Mouse (Mus musculus) heart, postnatal 0 days (tissue): ENCODE measurements around the gene Klf12. TPM values are rescaled to one million over a fixed set of nuclear protein-coding genes. Genes with fewer than 3 reads are reported as not detected.

Experiments
- ATAC-seq: fragments of 200-750 bp; cut with Nextera tagmentation; 2 replicates; pipeline ENCODE4 v1.8.0; 2017; ENCODE audit warnings: low read depth, moderate number of reproducible peaks, moderate library complexity; ENCODE audit not compliant: insufficient read depth
- DNase-seq: peaks from one replicate; pipeline ENCODE4 v3.0.0-alpha.2; 2016; ENCODE audit warnings: low spot score
- H3K27ac ChIP-seq: fragments of 300-500 bp; sonication (generic); 2 replicates; pipeline ENCODE4 v1.5.1; 2014; ENCODE audit warnings: low read depth, mild to moderate bottlenecking
- H3K27me3 ChIP-seq: fragments of 300-500 bp; sonication (generic); 2 replicates; pipeline ENCODE4 v1.6.1; 2014; ENCODE audit warnings: low read length, mixed read lengths; ENCODE audit not compliant: control insufficient read depth, insufficient read depth
- H3K36me3 ChIP-seq: fragments of 300-500 bp; sonication (generic); replicated peaks from 2 replicates; pipeline ENCODE4 v1.6.1; 2014; ENCODE audit warnings: low read length, mixed read lengths; ENCODE audit not compliant: control insufficient read depth, insufficient read depth
- H3K4me1 ChIP-seq: fragments of 300-500 bp; sonication (generic); 2 replicates; pipeline ENCODE4 v1.6.1; 2014; ENCODE audit warnings: antibody characterized with exemption; ENCODE audit not compliant: control insufficient read depth, insufficient read depth
- H3K4me2 ChIP-seq: fragments of 300-500 bp; sonication (generic); 2 replicates; pipeline ENCODE4 v1.6.1; 2014; ENCODE audit warnings: low read depth, mild to moderate bottlenecking, low read length, moderate library complexity
- H3K4me3 ChIP-seq: fragments of 300-500 bp; sonication (generic); 2 replicates; pipeline ENCODE4 v1.5.1; 2014; ENCODE audit warnings: low read depth, low read length
- H3K9ac ChIP-seq: fragments of 300-500 bp; sonication (generic); replicated peaks from 2 replicates; pipeline ENCODE4 v1.6.1; 2014; ENCODE audit warnings: low read depth, low read length, mixed read lengths
- H3K9me3 ChIP-seq: fragments of 300-500 bp; sonication (generic); replicated peaks from 2 replicates; pipeline ENCODE4 v1.6.1; 2016; ENCODE audit warnings: low read length; ENCODE audit not compliant: control insufficient read depth
- CTCF ChIP-seq: IDR thresholded peaks from 2 replicates; pipeline ENCODE4 v1.5.1; 2016; ENCODE audit warnings: antibody characterized with exemption, control low read depth, low read depth
- EP300 ChIP-seq: IDR thresholded peaks from 2 replicates; pipeline ENCODE4 v1.6.1; 2016; ENCODE audit warnings: antibody characterized with exemption, low read depth
- WGBS: fragments of 180-500 bp; shearing (Covaris S2); extraction: QIAGEN DNeasy Blood & Tissue Kit; methylation state at CpG from one replicate; pipeline ENCODE4 v1.1.7; 2014; 5-methylcytosine and 5-hydroxymethylcytosine counted together
- polyA plus RNA-seq: library from polyadenylated mRNA; unstranded; fragments of >200 nt; fragmentation: Nextera tagmentation; extraction: Ambion mirVana; gene quantifications from 2 replicates; pipeline ENCODE4 v1.2.1, GENCODE M21; 2015
- total RNA-seq: library from RNA; depleted of rRNA; stranded (reverse); fragments of >200 nt; gene quantifications from 2 replicates; pipeline ENCODE4 v1.2.3, GENCODE M21; 2014; ENCODE audit warnings: low replicate concordance

Klf12 gene
- total and polyA plus RNA-seq, 2 experiments from 2014 or later = 4.1 to 26.3 TPM

GRCm38 (mm10) chr14:100069543-100070090 is 214.9 kb downstream of the Klf12 start:
- no peak overlapping the region for H3K27ac ChIP-seq
- no peaks in the 10 kb centered on the region for H3K27me3 ChIP-seq
- H3K9me3 ChIP-seq = no peaks in the 10 kb centered on the region
- no peaks in the 10 kb centered on the region for H3K36me3 ChIP-seq
- no peak overlapping the region for H3K4me2 ChIP-seq
- H3K4me1 ChIP-seq = no peaks in the 10 kb centered on the region
- no peak for ATAC-seq
- DNase-seq = no peak
- WGBS = 65% methylated on average over 2 of the region's 2 CpGs
- H3K9ac ChIP-seq = no peak overlapping the region
- no peak for TF ChIP-seq EP300
- TF ChIP-seq CTCF = no peak
- no peak overlapping the region for H3K4me3 ChIP-seq

GRCm38 (mm10) chr14:100068715-100069114 is 215.8 kb downstream of the Klf12 start:
- no peak overlapping the region for H3K27ac ChIP-seq
- H3K4me1 ChIP-seq = no peaks in the 10 kb centered on the region
- no peak overlapping the region for H3K4me2 ChIP-seq
- no peak overlapping the region for H3K9ac ChIP-seq
- DNase-seq (no peak), ATAC-seq (no peak)
- TF ChIP-seq EP300 (no peak), CTCF (no peak)
- H3K9me3 ChIP-seq = no peaks in the 10 kb centered on the region
- H3K36me3 ChIP-seq = no peaks in the 10 kb centered on the region
- no peak overlapping the region for H3K4me3 ChIP-seq
- H3K27me3 ChIP-seq = no peaks in the 10 kb centered on the region
- 66% methylated on average over 5 of the region's 5 CpGs for WGBS

- no peaks in the 10 kb centered on the region for H3K4me1 ChIP-seq
- no peak overlapping the region for H3K27ac ChIP-seq
- TF ChIP-seq EP300 (no peak), CTCF (no peak)
- no peak for ATAC-seq
- no peaks in the 10 kb centered on the region for H3K9me3 ChIP-seq
- H3K4me3 ChIP-seq = no peak overlapping the region
- no peak for DNase-seq
- H3K36me3 ChIP-seq = no peaks in the 10 kb centered on the region
- no peak overlapping the region for H3K4me2 ChIP-seq
- H3K27me3 ChIP-seq = no peaks in the 10 kb centered on the region
- no peak overlapping the region for H3K9ac ChIP-seq
- WGBS = 91% methylated on average over 1 of the region's 1 CpGs
Measured at GRCm38 (mm10) chr14:100062516-100062915, 222.0 kb downstream of the Klf12 start.

GRCm38 (mm10) chr14:100054150-100054549 is 230.3 kb downstream of the Klf12 start:
- 41% methylated on average over 2 of the region's 2 CpGs for WGBS
- H3K27me3 ChIP-seq = no peaks in the 10 kb centered on the region
- H3K36me3 ChIP-seq = no peaks in the 10 kb centered on the region
- H3K27ac ChIP-seq = no peak overlapping the region
- ATAC-seq (no peak), DNase-seq (no peak)
- H3K4me1 ChIP-seq = no peaks in the 10 kb centered on the region
- H3K4me2 ChIP-seq = no peak overlapping the region
- H3K9me3 ChIP-seq = no peaks in the 10 kb centered on the region
- H3K9ac ChIP-seq = no peak overlapping the region
- no peak overlapping the region for H3K4me3 ChIP-seq
- TF ChIP-seq EP300 (no peak), CTCF (no peak)

- Histone ChIP-seq H3K9me3 (no peaks in the 10 kb centered on the region), H3K4me1 (no peaks in the 10 kb centered on the region), H3K36me3 (no peaks in the 10 kb centered on the region), H3K9ac (no peak overlapping the region), H3K27me3 (no peaks in the 10 kb centered on the region), H3K27ac (no peak overlapping the region), H3K4me2 (no peak overlapping the region), H3K4me3 (no peak overlapping the region)
- DNase-seq (no peak), ATAC-seq (no peak)
- TF ChIP-seq EP300 (no peak), CTCF (no peak)
- 89% methylated on average over 4 of the region's 4 CpGs for WGBS
Measured at GRCm38 (mm10) chr14:100053456-100053855, 231.0 kb downstream of the Klf12 start.

GRCm38 (mm10) chr14:100052876-100053275 is 231.6 kb downstream of the Klf12 start:
- Histone ChIP-seq H3K27me3 (no peaks in the 10 kb centered on the region), H3K4me1 (no peaks in the 10 kb centered on the region), H3K9ac (no peak overlapping the region), H3K27ac (no peak overlapping the region), H3K9me3 (no peaks in the 10 kb centered on the region), H3K4me3 (no peak overlapping the region), H3K36me3 (no peaks in the 10 kb centered on the region), H3K4me2 (no peak overlapping the region)
- 67% methylated on average over 2 of the region's 2 CpGs for whole genome bisulfite sequencing
- TF ChIP-seq CTCF = no peak
- TF ChIP-seq EP300 = no peak
- DNase-seq (no peak), ATAC-seq (no peak)
